Mouse (Mus musculus) heart, postnatal 0 days (tissue): ENCODE measurements around the gene Samd4. TPM values are rescaled to one million over a fixed set of nuclear protein-coding genes. Genes with fewer than 3 reads are reported as not detected.

ENCODE experiments used
- ATAC-seq: fragments of 200-750 bp; cut with Nextera tagmentation; 2 replicates; pipeline ENCODE4 v1.8.0; 2017; ENCODE audit warnings: low read depth, moderate number of reproducible peaks, moderate library complexity; ENCODE audit not compliant: insufficient read depth
- DNase-seq: peaks from one replicate; pipeline ENCODE4 v3.0.0-alpha.2; 2016; ENCODE audit warnings: low spot score
- H3K27ac ChIP-seq: fragments of 300-500 bp; sonication (generic); 2 replicates; pipeline ENCODE4 v1.5.1; 2014; ENCODE audit warnings: low read depth, mild to moderate bottlenecking
- H3K27me3 ChIP-seq: fragments of 300-500 bp; sonication (generic); 2 replicates; pipeline ENCODE4 v1.6.1; 2014; ENCODE audit warnings: low read length, mixed read lengths; ENCODE audit not compliant: control insufficient read depth, insufficient read depth
- H3K36me3 ChIP-seq: fragments of 300-500 bp; sonication (generic); replicated peaks from 2 replicates; pipeline ENCODE4 v1.6.1; 2014; ENCODE audit warnings: low read length, mixed read lengths; ENCODE audit not compliant: control insufficient read depth, insufficient read depth
- H3K4me1 ChIP-seq: fragments of 300-500 bp; sonication (generic); 2 replicates; pipeline ENCODE4 v1.6.1; 2014; ENCODE audit warnings: antibody characterized with exemption; ENCODE audit not compliant: control insufficient read depth, insufficient read depth
- H3K4me2 ChIP-seq: fragments of 300-500 bp; sonication (generic); 2 replicates; pipeline ENCODE4 v1.6.1; 2014; ENCODE audit warnings: low read depth, mild to moderate bottlenecking, low read length, moderate library complexity
- H3K4me3 ChIP-seq: fragments of 300-500 bp; sonication (generic); 2 replicates; pipeline ENCODE4 v1.5.1; 2014; ENCODE audit warnings: low read depth, low read length
- H3K9ac ChIP-seq: fragments of 300-500 bp; sonication (generic); replicated peaks from 2 replicates; pipeline ENCODE4 v1.6.1; 2014; ENCODE audit warnings: low read depth, low read length, mixed read lengths
- H3K9me3 ChIP-seq: fragments of 300-500 bp; sonication (generic); replicated peaks from 2 replicates; pipeline ENCODE4 v1.6.1; 2016; ENCODE audit warnings: low read length; ENCODE audit not compliant: control insufficient read depth
- CTCF ChIP-seq: IDR thresholded peaks from 2 replicates; pipeline ENCODE4 v1.5.1; 2016; ENCODE audit warnings: antibody characterized with exemption, control low read depth, low read depth
- EP300 ChIP-seq: IDR thresholded peaks from 2 replicates; pipeline ENCODE4 v1.6.1; 2016; ENCODE audit warnings: antibody characterized with exemption, low read depth
- WGBS: fragments of 180-500 bp; shearing (Covaris S2); extraction: QIAGEN DNeasy Blood & Tissue Kit; methylation state at CpG from one replicate; pipeline ENCODE4 v1.1.7; 2014; 5-methylcytosine and 5-hydroxymethylcytosine counted together
- polyA plus RNA-seq: library from polyadenylated mRNA; unstranded; fragments of >200 nt; fragmentation: Nextera tagmentation; extraction: Ambion mirVana; gene quantifications from 2 replicates; pipeline ENCODE4 v1.2.1, GENCODE M21; 2015
- total RNA-seq: library from RNA; depleted of rRNA; stranded (reverse); fragments of >200 nt; gene quantifications from 2 replicates; pipeline ENCODE4 v1.2.3, GENCODE M21; 2014; ENCODE audit warnings: low replicate concordance

The Samd4 gene
- total and polyA plus RNA-seq, 2 experiments from 2014 or later, result 12.5 to 53.8 TPM

GRCm38 (mm10) chr14:47027431-47028118 lies 144.9 kb downstream of the Samd4 start:
- no peaks in the 10 kb centered on the region for H3K36me3 ChIP-seq
- no peak for TF ChIP-seq EP300
- no peak for TF ChIP-seq CTCF
- H3K27me3 ChIP-seq, result no peaks in the 10 kb centered on the region
- H3K9me3 ChIP-seq, result no peaks in the 10 kb centered on the region
- peak overlapping the region; percentile 46 for H3K27ac ChIP-seq
- no peak overlapping the region for H3K4me2 ChIP-seq
- no peak for ATAC-seq
- 53% methylated on average over 6 of the region's 6 CpGs for WGBS
- H3K4me1 ChIP-seq, result peaks cover 12% of the 10 kb centered on the region
- no peak for DNase-seq
- no peak overlapping the region for H3K4me3 ChIP-seq
- H3K9ac ChIP-seq, result no peak overlapping the region

- no peak overlapping the region for H3K4me2 ChIP-seq
- no peaks in the 10 kb centered on the region for H3K9me3 ChIP-seq
- TF ChIP-seq CTCF (no peak), EP300 (no peak)
- peaks cover 10% of the 10 kb centered on the region for H3K4me1 ChIP-seq
- H3K27ac ChIP-seq, result no peak overlapping the region
- no peaks in the 10 kb centered on the region for H3K36me3 ChIP-seq
- ATAC-seq (no peak), DNase-seq (no peak)
- H3K4me3 ChIP-seq, result no peak overlapping the region
- H3K27me3 ChIP-seq, result no peaks in the 10 kb centered on the region
- WGBS, result 75% methylated on average over 2 of the region's 2 CpGs
- H3K9ac ChIP-seq, result no peak overlapping the region
Observed at GRCm38 (mm10) chr14:47031542-47031941, 148.9 kb downstream of the Samd4 start.

GRCm38 (mm10) chr14:47032140-47032539 lies 149.5 kb downstream of the Samd4 start:
- Histone ChIP-seq H3K4me3 (no peak overlapping the region), H3K4me2 (no peak overlapping the region), H3K27me3 (no peaks in the 10 kb centered on the region), H3K9me3 (no peaks in the 10 kb centered on the region), H3K4me1 (peaks cover 10% of the 10 kb centered on the region), H3K36me3 (no peaks in the 10 kb centered on the region), H3K9ac (no peak overlapping the region), H3K27ac (no peak overlapping the region)
- ATAC-seq (no peak), DNase-seq (no peak)
- WGBS, result 45% methylated on average over 4 of the region's 4 CpGs
- TF ChIP-seq EP300 (no peak), CTCF (no peak)

- 81% methylated on average over 5 of the region's 5 CpGs for WGBS
- DNase-seq (no peak), ATAC-seq (no peak)
- Histone ChIP-seq H3K9me3 (no peaks in the 10 kb centered on the region), H3K9ac (no peak overlapping the region), H3K4me1 (no peaks in the 10 kb centered on the region), H3K4me3 (no peak overlapping the region), H3K27me3 (no peaks in the 10 kb centered on the region), H3K27ac (no peak overlapping the region), H3K4me2 (no peak overlapping the region), H3K36me3 (no peaks in the 10 kb centered on the region)
- no peak for TF ChIP-seq CTCF
- TF ChIP-seq EP300, result no peak
Observed at GRCm38 (mm10) chr14:47033423-47033822, 150.8 kb downstream of the Samd4 start.

- H3K27ac ChIP-seq, result no peak overlapping the region
- no peaks in the 10 kb centered on the region for H3K27me3 ChIP-seq
- 87% methylated on average over 3 of the region's 3 CpGs for WGBS
- H3K36me3 ChIP-seq, result no peaks in the 10 kb centered on the region
- no peak overlapping the region for H3K9ac ChIP-seq
- no peak for ATAC-seq
- no peak overlapping the region for H3K4me2 ChIP-seq
- no peaks in the 10 kb centered on the region for H3K9me3 ChIP-seq
- H3K4me1 ChIP-seq, result peaks cover 7% of the 10 kb centered on the region
- TF ChIP-seq CTCF (no peak), EP300 (no peak)
- DNase-seq, result no peak
- no peak overlapping the region for H3K4me3 ChIP-seq
Observed at GRCm38 (mm10) chr14:47041699-47042098, 159.0 kb downstream of the Samd4 start.

GRCm38 (mm10) chr14:47049051-47049450 lies 166.4 kb downstream of the Samd4 start:
- Histone ChIP-seq H3K27me3 (no peaks in the 10 kb centered on the region), H3K4me3 (no peak overlapping the region), H3K9ac (no peak overlapping the region), H3K4me2 (no peak overlapping the region), H3K9me3 (no peaks in the 10 kb centered on the region), H3K36me3 (no peaks in the 10 kb centered on the region), H3K27ac (no peak overlapping the region), H3K4me1 (peaks cover 11% of the 10 kb centered on the region)
- WGBS, result 93% methylated on average over 6 of the region's 6 CpGs
- DNase-seq (no peak), ATAC-seq (no peak)
- TF ChIP-seq CTCF (no peak), EP300 (no peak)
